Mouse (Mus musculus): ENCODE data around the gene Cyp4b1.

DNA sequence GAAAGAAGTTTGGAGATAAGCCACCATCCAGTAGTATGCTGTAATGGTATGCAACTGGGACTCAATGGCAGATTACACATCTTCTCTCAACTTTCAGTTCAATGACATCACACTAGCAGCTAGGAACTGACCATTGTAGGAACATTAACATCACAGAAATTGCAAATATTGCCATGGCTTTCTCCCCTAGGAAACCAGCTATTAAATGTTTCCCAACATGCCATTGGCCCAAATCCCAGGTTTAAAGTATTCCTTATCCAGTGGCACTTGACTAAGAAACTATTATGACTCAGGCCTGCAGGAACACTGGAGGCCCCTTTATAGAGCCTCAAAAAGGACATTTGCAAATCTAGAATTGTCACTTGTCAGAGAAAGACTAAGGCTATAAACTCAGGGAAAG, 1.8 kb upstream of the Cyp4b1 start:
- TF ChIP-seq POLR2A (IDR thresholded peaks at IDR 0.05; ENCODE audit: insufficient read length, low read depth) (no peak), POLR2AphosphoS2 (IDR thresholded peaks at IDR 0.05; ENCODE audit: insufficient read length, low read depth) (no peak), MAX (IDR thresholded peaks at IDR 0.05; ENCODE audit: low read depth) (no peak), USF1 (IDR thresholded peaks at IDR 0.05; ENCODE audit: low read depth) (no peak), MYOG (IDR thresholded peaks at IDR 0.05; ENCODE audit: control insufficient read depth in 1 of 3, insufficient read depth in 1 of 3, insufficient read length in 2 of 3, low read depth in 2 of 3) (no peak), TCF12 (IDR thresholded peaks at IDR 0.05; ENCODE audit: insufficient read depth, poor library complexity, severe bottlenecking) (no peak), MYOD1 (IDR thresholded peaks at IDR 0.05; ENCODE audit: control insufficient read depth in 1 of 3, insufficient read length in 2 of 3, low read depth in 2 of 3) (no peak)

All from myocyte (in vitro differentiated cells).